Mouse (Mus musculus): ENCODE measurements around the gene Cdpf1. TPM values are rescaled to one million over a fixed set of nuclear protein-coding genes. Genes with fewer than 3 reads are reported as not detected.
A peak's percentile ranks its signal among the peaks of the same experiment; 100 is the strongest.

The Cdpf1 gene
- polyA plus RNA-seq, 1 experiment = 49.3 TPM

- H3K27ac ChIP-seq (ENCODE audit: control insufficient read depth, insufficient read depth, low read length) = no peak overlapping the region
- WGBS = 89% methylated on average over 4 of the region's 4 CpGs
- TF ChIP-seq POLR2A (IDR thresholded peaks at IDR 0.05; ENCODE audit: control insufficient read depth, extremely low read depth, insufficient read depth, low read length, poor library complexity) = no peak
- no peak for TF ChIP-seq CTCF (IDR thresholded peaks at IDR 0.05; ENCODE audit: borderline replicate concordance, control insufficient read depth, extremely low read depth, insufficient read depth, low read length, poor library complexity)
- H3K4me1 ChIP-seq (replicated peaks; ENCODE audit: control insufficient read depth, insufficient read depth, low read length) = peaks cover 42% of the 10 kb centered on the region
- H3K4me3 ChIP-seq (ENCODE audit: control insufficient read depth, insufficient read depth, low read length) = no peak overlapping the region
- no peak for DNase-seq
- H3K27me3 ChIP-seq (ENCODE audit: control insufficient read depth, insufficient read depth, low read length) = no peaks in the 10 kb centered on the region
- no peaks in the 10 kb centered on the region for H3K36me3 ChIP-seq (ENCODE audit: control insufficient read depth, insufficient read depth, low read length)
Measured at GRCm38 (mm10) chr15:85828071-85828470, 16.6 kb upstream of the Cdpf1 start.

GRCm38 (mm10) chr15:85826676-85827075, 15.2 kb upstream of the Cdpf1 start:
- no peak for DNase-seq
- TF ChIP-seq CTCF (IDR thresholded peaks at IDR 0.05; ENCODE audit: borderline replicate concordance, control insufficient read depth, extremely low read depth, insufficient read depth, low read length, poor library complexity) (no peak), POLR2A (IDR thresholded peaks at IDR 0.05; ENCODE audit: control insufficient read depth, extremely low read depth, insufficient read depth, low read length, poor library complexity) (no peak)
- no peak overlapping the region for H3K27ac ChIP-seq (ENCODE audit: control insufficient read depth, insufficient read depth, low read length)
- H3K4me3 ChIP-seq (ENCODE audit: control insufficient read depth, insufficient read depth, low read length) = no peak overlapping the region
- H3K27me3 ChIP-seq (ENCODE audit: control insufficient read depth, insufficient read depth, low read length) = 0 out of 2 replicates have a peak, but pooled peaks cover 2% of the 10 kb centered on the region
- peaks cover 31% of the 10 kb centered on the region for H3K4me1 ChIP-seq (replicated peaks; ENCODE audit: control insufficient read depth, insufficient read depth, low read length)
- H3K36me3 ChIP-seq (ENCODE audit: control insufficient read depth, insufficient read depth, low read length) = no peaks in the 10 kb centered on the region
- 72% methylated on average over 5 of the region's 5 CpGs for WGBS

GRCm38 (mm10) chr15:85822011-85822359, 10.5 kb upstream of the Cdpf1 start:
- DNase-seq = no peak
- H3K4me3 ChIP-seq (ENCODE audit: control insufficient read depth, insufficient read depth, low read length) = no peak overlapping the region
- WGBS = 42% methylated on average over 4 of the region's 4 CpGs

GRCm38 (mm10) chr15:85821203-85822010, 9.9 kb upstream of the Cdpf1 start, which contains the start of gene Pkdrej:
Gene Pkdrej (minus strand): TSS chr15:85821734.
- TF ChIP-seq CTCF (IDR thresholded peaks at IDR 0.05; ENCODE audit: borderline replicate concordance, control insufficient read depth, extremely low read depth, insufficient read depth, low read length, poor library complexity) (no peak), POLR2A (IDR thresholded peaks at IDR 0.05; ENCODE audit: control insufficient read depth, extremely low read depth, insufficient read depth, low read length, poor library complexity) (no peak)
- 2% methylated on average over 62 of the region's 65 CpGs for WGBS
- Histone ChIP-seq H3K36me3 (ENCODE audit: control insufficient read depth, insufficient read depth, low read length) (no peaks in the 10 kb centered on the region), H3K27me3 (ENCODE audit: control insufficient read depth, insufficient read depth, low read length) (peaks cover 3% of the 10 kb centered on the region; the same call in 1 of the 2 replicates), H3K4me3 (ENCODE audit: control insufficient read depth, insufficient read depth, low read length) (peak within 1 kb of the TSS; percentile 17), H3K4me1 (replicated peaks; ENCODE audit: control insufficient read depth, insufficient read depth, low read length) (peaks cover 8% of the 10 kb centered on the region; the same call in 1 of the 2 replicates), H3K27ac (ENCODE audit: control insufficient read depth, insufficient read depth, low read length) (no peak within 1 kb of the TSS)
- no peak for DNase-seq

More at GRCm38 (mm10) chr15:85822011-85822359, 10.5 kb upstream of the Cdpf1 start:
- Histone ChIP-seq H3K36me3 (ENCODE audit: control insufficient read depth, insufficient read depth, low read length) (no peaks in the 10 kb centered on the region), H3K27ac (ENCODE audit: control insufficient read depth, insufficient read depth, low read length) (no peak overlapping the region), H3K27me3 (ENCODE audit: control insufficient read depth, insufficient read depth, low read length) (peaks cover 3% of the 10 kb centered on the region; the same call in 1 of the 2 replicates), H3K4me1 (replicated peaks; ENCODE audit: control insufficient read depth, insufficient read depth, low read length) (peaks cover 9% of the 10 kb centered on the region)
- no peak for TF ChIP-seq CTCF (IDR thresholded peaks at IDR 0.05; ENCODE audit: borderline replicate concordance, control insufficient read depth, extremely low read depth, insufficient read depth, low read length, poor library complexity)
- TF ChIP-seq POLR2A (IDR thresholded peaks at IDR 0.05; ENCODE audit: control insufficient read depth, extremely low read depth, insufficient read depth, low read length, poor library complexity) = no peak

GRCm38 (mm10) chr15:85813428-85813827, 1.9 kb upstream of the Cdpf1 start:
- Histone ChIP-seq H3K27ac (ENCODE audit: control insufficient read depth, insufficient read depth, low read length) (no peak overlapping the region), H3K36me3 (ENCODE audit: control insufficient read depth, insufficient read depth, low read length) (no peaks in the 10 kb centered on the region), H3K4me3 (ENCODE audit: control insufficient read depth, insufficient read depth, low read length) (no peak overlapping the region), H3K4me1 (replicated peaks; ENCODE audit: control insufficient read depth, insufficient read depth, low read length) (peaks cover 23% of the 10 kb centered on the region), H3K27me3 (ENCODE audit: control insufficient read depth, insufficient read depth, low read length) (no peaks in the 10 kb centered on the region)
- 87% methylated on average over 10 of the region's 10 CpGs for WGBS
- TF ChIP-seq CTCF (IDR thresholded peaks at IDR 0.05; ENCODE audit: borderline replicate concordance, control insufficient read depth, extremely low read depth, insufficient read depth, low read length, poor library complexity) = no peak
- no peak for TF ChIP-seq POLR2A (IDR thresholded peaks at IDR 0.05; ENCODE audit: control insufficient read depth, extremely low read depth, insufficient read depth, low read length, poor library complexity)
- DNase-seq = no peak

- 5% methylated on average over 36 of the region's 36 CpGs for WGBS
Measured at GRCm38 (mm10) chr15:85810806-85811521, 533 bp downstream of the Cdpf1 start.

More at GRCm38 (mm10) chr15:85810806-85811521, 533 bp downstream of the Cdpf1 start:
- Histone ChIP-seq H3K36me3 (ENCODE audit: control insufficient read depth, insufficient read depth, low read length) (no peaks in the 10 kb centered on the region), H3K4me3 (ENCODE audit: control insufficient read depth, insufficient read depth, low read length) (peak overlapping the region; percentile 67), H3K27ac (ENCODE audit: control insufficient read depth, insufficient read depth, low read length) (peak overlapping the region; percentile 66), H3K27me3 (ENCODE audit: control insufficient read depth, insufficient read depth, low read length) (no peaks in the 10 kb centered on the region), H3K4me1 (replicated peaks; ENCODE audit: control insufficient read depth, insufficient read depth, low read length) (peaks cover 36% of the 10 kb centered on the region)
- TF ChIP-seq CTCF (IDR thresholded peaks at IDR 0.05; ENCODE audit: borderline replicate concordance, control insufficient read depth, extremely low read depth, insufficient read depth, low read length, poor library complexity) = no peak
- no peak for TF ChIP-seq POLR2A (IDR thresholded peaks at IDR 0.05; ENCODE audit: control insufficient read depth, extremely low read depth, insufficient read depth, low read length, poor library complexity)
- peak; percentile 68 for DNase-seq
